Mouse (Mus musculus) stomach, postnatal 0 days (tissue): ENCODE results near the gene Selenof. TPM values are rescaled to one million over a fixed set of nuclear protein-coding genes. Genes with fewer than 3 reads are reported as not detected.

Experiments used
- ATAC-seq: fragments of 200-750 bp; cut with Nextera tagmentation; 2 replicates; pipeline ENCODE4 v1.8.0; 2017; ENCODE audit not compliant: low FRiP score, low TSS enrichment
- DNase-seq: peaks from one replicate; pipeline ENCODE4 v3.0.0-alpha.2; 2016; ENCODE audit warnings: low spot score
- H3K27ac ChIP-seq: fragments of 300-500 bp; sonication (generic); replicated peaks from 2 replicates; pipeline ENCODE4 v1.5.1; 2014; ENCODE audit warnings: mild to moderate bottlenecking, control low read depth
- H3K27me3 ChIP-seq: fragments of 300-500 bp; sonication (generic); 2 replicates; pipeline ENCODE4 v1.6.1; 2014; ENCODE audit warnings: low read length; ENCODE audit not compliant: control insufficient read depth, insufficient read depth
- H3K36me3 ChIP-seq: fragments of 300-500 bp; sonication (generic); 2 replicates; pipeline ENCODE4 v1.6.1; 2014; ENCODE audit warnings: low read length, mixed read lengths; ENCODE audit not compliant: control insufficient read depth, insufficient read depth
- H3K4me1 ChIP-seq: fragments of 300-500 bp; sonication (generic); replicated peaks from 2 replicates; pipeline ENCODE4 v1.6.1; 2014; ENCODE audit warnings: antibody characterized with exemption; ENCODE audit not compliant: control insufficient read depth, insufficient read depth
- H3K4me2 ChIP-seq: fragments of 300-500 bp; sonication (generic); replicated peaks from 2 replicates; pipeline ENCODE4 v1.6.1; 2014; ENCODE audit warnings: low read depth, mild to moderate bottlenecking, control low read depth, moderate library complexity
- H3K4me3 ChIP-seq: fragments of 300-500 bp; sonication (generic); 2 replicates; pipeline ENCODE4 v1.5.1; 2014; ENCODE audit warnings: low read depth, low read length, control low read depth
- H3K9ac ChIP-seq: fragments of 300-500 bp; sonication (generic); 2 replicates; pipeline ENCODE4 v1.6.1; 2014; ENCODE audit warnings: mild to moderate bottlenecking, low read length, control low read depth, mixed read lengths
- H3K9me3 ChIP-seq: fragments of 300-500 bp; sonication (generic); 2 replicates; pipeline ENCODE4 v1.6.1; 2016; ENCODE audit warnings: low read length; ENCODE audit not compliant: control insufficient read depth
- CTCF ChIP-seq: IDR thresholded peaks from 2 replicates; pipeline ENCODE4 v1.5.1; 2016; ENCODE audit warnings: antibody characterized with exemption, low read depth, mild to moderate bottlenecking, moderate library complexity
- EP300 ChIP-seq: optimal IDR thresholded peaks from 2 replicates; pipeline ENCODE3; 2016; ENCODE audit warnings: antibody characterized with exemption
- WGBS: fragments of 180-500 bp; shearing (Covaris S2); extraction: QIAGEN DNeasy Blood & Tissue Kit; methylation state at CpG from one replicate; pipeline ENCODE4 v1.1.7; 2014; 5-methylcytosine and 5-hydroxymethylcytosine counted together
- polyA plus RNA-seq: library from polyadenylated mRNA; unstranded; fragments of >200 nt; fragmentation: Nextera tagmentation; extraction: Ambion mirVana; gene quantifications from 2 replicates; pipeline ENCODE4 v1.2.1, GENCODE M21; 2015

Gene Selenof
- polyA plus RNA-seq, 1 experiment from 2014 or later = 560 TPM

DNA sequence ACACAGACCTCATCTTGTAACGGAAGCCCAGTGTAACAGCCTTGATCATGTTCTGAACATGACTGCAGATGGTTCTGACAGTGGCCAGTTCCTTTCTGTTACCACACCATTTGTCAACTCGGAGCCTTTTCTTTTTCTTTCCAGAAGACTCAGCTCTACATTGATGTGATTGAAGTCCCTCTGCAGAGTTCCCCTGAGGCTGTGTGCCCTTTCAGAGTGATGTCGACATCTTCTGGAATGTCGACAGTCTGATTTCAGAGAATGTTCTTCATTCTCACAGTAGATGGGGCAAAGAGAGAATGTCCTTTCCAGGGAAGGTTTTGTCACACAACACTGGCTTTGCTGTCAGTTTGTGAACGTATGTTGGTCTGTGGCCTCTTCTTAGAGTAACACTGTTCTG is 55.6 kb downstream of the Selenof start:
- H3K9ac ChIP-seq = no peak overlapping the region
- H3K36me3 ChIP-seq = no peaks in the 10 kb centered on the region
- ATAC-seq = no peak
- no peak for TF ChIP-seq CTCF
- TF ChIP-seq EP300 = no peak
- no peak for DNase-seq
- no peaks in the 10 kb centered on the region for H3K4me1 ChIP-seq
- H3K4me2 ChIP-seq = no peak overlapping the region
- 72% methylated on average over 5 of the region's 5 CpGs for WGBS
- no peaks in the 10 kb centered on the region for H3K27me3 ChIP-seq
- H3K4me3 ChIP-seq = no peak overlapping the region
- H3K27ac ChIP-seq = no peak overlapping the region
- H3K9me3 ChIP-seq = peaks cover 4% of the 10 kb centered on the region; the same call in 1 of the 2 replicates

DNA sequence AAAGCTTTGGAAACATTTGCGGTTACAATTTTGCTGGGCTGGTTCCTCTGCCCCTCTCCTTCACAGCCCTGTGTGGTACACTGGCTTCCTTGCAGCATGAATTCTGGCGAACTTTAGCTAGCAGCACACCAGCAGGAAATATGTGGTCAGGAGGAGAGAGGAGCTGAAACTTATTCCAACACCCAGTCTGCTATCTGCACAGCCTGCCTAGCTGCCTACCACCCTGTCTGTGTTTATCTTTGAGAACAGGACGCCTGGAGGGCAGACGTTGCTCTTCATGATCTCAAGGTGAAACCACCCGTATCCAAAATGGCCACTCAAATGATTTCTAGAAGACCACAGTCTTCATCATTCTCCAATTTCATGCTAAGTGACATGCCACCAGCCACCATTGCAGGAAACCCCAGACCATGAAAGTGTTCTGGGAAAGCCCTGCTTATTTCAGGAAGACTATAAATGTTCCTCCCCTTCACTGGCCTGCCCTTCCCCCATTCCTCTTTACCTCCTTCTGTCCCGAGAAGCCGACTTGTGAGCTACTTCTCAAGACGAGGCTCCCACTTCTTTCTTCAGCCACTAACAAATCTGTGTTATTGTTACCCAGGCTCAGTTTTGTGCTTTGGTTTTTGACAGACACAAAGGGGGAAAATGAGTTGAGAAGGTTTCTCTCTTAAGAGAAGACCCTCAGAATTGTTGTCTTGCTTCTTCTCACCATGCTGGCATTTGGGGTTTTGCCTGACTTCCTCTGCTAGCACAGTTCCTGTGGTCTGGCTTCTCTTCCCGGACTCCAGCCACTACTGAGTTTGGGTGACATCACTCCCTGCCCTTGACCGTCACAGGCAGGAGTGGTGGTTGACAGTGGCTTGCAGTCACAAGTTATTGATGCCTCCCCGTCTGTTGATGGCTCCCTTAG is 58.2 kb downstream of the Selenof start:
- Histone ChIP-seq H3K4me1 (no peaks in the 10 kb centered on the region), H3K9me3 (peaks cover 4% of the 10 kb centered on the region; the same call in 1 of the 2 replicates), H3K9ac (no peak overlapping the region), H3K36me3 (no peaks in the 10 kb centered on the region), H3K27me3 (no peaks in the 10 kb centered on the region), H3K4me2 (no peak overlapping the region), H3K4me3 (no peak overlapping the region), H3K27ac (no peak overlapping the region)
- no peak for ATAC-seq
- 55% methylated on average over 11 of the region's 11 CpGs for WGBS
- TF ChIP-seq EP300 (no peak), CTCF (no peak)
- no peak for DNase-seq

DNA sequence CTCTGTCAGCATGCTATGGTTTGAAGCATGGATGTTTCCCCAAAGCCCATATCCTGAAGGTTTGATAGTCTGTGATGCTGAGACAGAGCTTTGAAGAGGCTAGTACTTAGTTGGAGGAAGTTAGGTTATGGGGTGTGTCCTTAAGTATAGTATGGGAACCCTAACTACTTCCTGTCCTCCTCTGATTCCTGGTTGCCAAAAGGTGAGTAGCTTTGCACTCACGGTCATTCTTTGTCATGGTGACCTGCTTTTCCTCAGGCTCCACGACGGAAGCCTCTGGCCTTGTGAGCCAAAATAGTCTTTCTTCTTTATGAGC is 58.8 kb downstream of the Selenof start:
- Histone ChIP-seq H3K27me3 (no peaks in the 10 kb centered on the region), H3K4me2 (no peak overlapping the region), H3K9ac (no peak overlapping the region), H3K4me3 (no peak overlapping the region), H3K27ac (no peak overlapping the region), H3K9me3 (peaks cover 4% of the 10 kb centered on the region; the same call in 1 of the 2 replicates), H3K4me1 (no peaks in the 10 kb centered on the region), H3K36me3 (no peaks in the 10 kb centered on the region)
- TF ChIP-seq EP300 = no peak
- TF ChIP-seq CTCF = no peak
- WGBS = 90% methylated on average over 3 of the region's 3 CpGs
- ATAC-seq (no peak), DNase-seq (no peak)

DNA sequence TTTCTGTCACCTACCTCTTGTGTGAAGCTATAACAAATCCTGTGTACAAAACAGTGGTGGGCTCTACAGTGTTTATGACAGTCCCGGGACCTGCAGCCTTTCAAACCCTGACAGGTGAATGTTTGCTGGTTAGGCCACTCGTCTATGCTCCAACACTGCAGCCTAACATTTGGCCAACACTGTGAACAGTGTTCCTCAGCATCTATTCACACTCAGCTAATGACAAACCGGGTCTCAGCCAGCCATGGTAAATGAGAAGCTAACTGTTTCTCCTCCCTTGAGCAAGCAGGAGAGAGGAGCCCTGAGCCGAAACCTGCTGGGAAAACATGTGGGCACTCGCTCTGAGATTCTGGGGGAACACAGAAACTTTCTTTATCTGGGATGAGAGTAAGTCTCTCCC is 65.1 kb downstream of the Selenof start:
- Histone ChIP-seq H3K4me3 (no peak overlapping the region), H3K4me2 (no peak overlapping the region), H3K4me1 (no peaks in the 10 kb centered on the region), H3K27me3 (no peaks in the 10 kb centered on the region), H3K9me3 (no peaks in the 10 kb centered on the region), H3K36me3 (no peaks in the 10 kb centered on the region), H3K9ac (no peak overlapping the region), H3K27ac (no peak overlapping the region)
- TF ChIP-seq CTCF (no peak), EP300 (no peak)
- DNase-seq (no peak), ATAC-seq (no peak)
- WGBS = 79% methylated on average over 5 of the region's 5 CpGs

DNA sequence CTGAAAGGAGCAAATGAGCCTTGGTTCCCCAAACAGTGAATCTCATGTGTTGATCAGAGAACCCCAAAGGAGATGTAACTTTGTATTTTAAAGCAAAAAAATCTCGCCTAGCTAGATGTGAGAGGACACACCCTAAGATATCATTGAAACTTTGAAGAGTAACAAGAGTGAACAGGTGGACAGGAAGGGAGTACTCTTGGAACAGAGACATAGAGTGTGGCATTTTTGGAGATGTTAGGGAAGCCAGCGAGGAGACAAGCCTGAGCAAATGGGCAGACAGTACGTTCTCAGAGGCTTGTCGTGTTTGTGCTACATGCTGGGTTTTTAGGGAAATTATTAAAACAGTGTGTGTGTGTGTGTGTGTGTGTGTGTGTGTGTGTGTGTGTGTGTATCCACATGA is 68.0 kb downstream of the Selenof start:
- Histone ChIP-seq H3K9ac (no peak overlapping the region), H3K9me3 (no peaks in the 10 kb centered on the region), H3K27ac (no peak overlapping the region), H3K4me2 (no peak overlapping the region), H3K4me1 (no peaks in the 10 kb centered on the region), H3K4me3 (no peak overlapping the region), H3K36me3 (no peaks in the 10 kb centered on the region), H3K27me3 (no peaks in the 10 kb centered on the region)
- TF ChIP-seq CTCF (no peak), EP300 (no peak)
- no peak for DNase-seq
- no peak for ATAC-seq
- 69% methylated on average over 4 of the region's 4 CpGs for WGBS

DNA sequence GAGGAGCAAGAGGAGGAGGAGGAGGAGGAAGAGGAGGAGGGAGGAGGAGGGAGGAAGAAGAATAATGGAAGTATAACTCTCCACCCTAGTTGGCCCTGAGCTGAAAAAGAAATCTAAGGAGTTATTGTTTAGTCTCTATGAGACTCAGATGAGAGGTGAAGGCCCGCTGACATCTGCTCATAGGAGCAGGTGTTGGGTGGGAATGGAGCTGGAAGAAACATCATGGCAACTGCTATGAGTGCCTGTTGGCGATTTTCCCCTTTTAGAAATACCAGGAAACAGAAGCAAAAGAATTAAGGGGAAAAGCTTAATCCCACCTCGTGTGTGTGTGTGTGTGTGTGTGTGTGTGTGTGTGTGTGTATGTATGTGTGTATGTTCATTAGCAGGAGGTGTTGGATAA is 69.3 kb downstream of the Selenof start:
- no peak for DNase-seq
- H3K4me1 ChIP-seq = no peaks in the 10 kb centered on the region
- H3K9ac ChIP-seq = no peak overlapping the region
- no peak overlapping the region for H3K27ac ChIP-seq
- H3K36me3 ChIP-seq = no peaks in the 10 kb centered on the region
- 54% methylated on average over 3 of the region's 3 CpGs for WGBS
- no peak for TF ChIP-seq EP300
- no peak for TF ChIP-seq CTCF
- H3K27me3 ChIP-seq = no peaks in the 10 kb centered on the region
- H3K4me3 ChIP-seq = no peak overlapping the region
- no peak for ATAC-seq
- H3K4me2 ChIP-seq = no peak overlapping the region
- H3K9me3 ChIP-seq = no peaks in the 10 kb centered on the region
